Mouse (Mus musculus) E14TG2a.4 (cell line): ENCODE measurements at regions not wholly inside any gene's neighbourhood (a gene's known extent, or its start where the extent isn't known, plus 50 kb on each side); places are given as distances from the start of the nearest gene placed in this dataset.

Experiments used
- CTCF ChIP-seq: conservative IDR thresholded peaks from 2 replicates; pipeline ENCODE4 v1.5.1; 2014; ENCODE audit warnings: low read length
- NANOG ChIP-seq: IDR thresholded peaks from 2 replicates; pipeline ENCODE4 v1.6.1; 2014; ENCODE audit warnings: borderline replicate concordance, low read length, mixed read lengths
- POU5F1 ChIP-seq: IDR thresholded peaks from 2 replicates; pipeline ENCODE4 v1.6.1; 2014; ENCODE audit warnings: low read length, borderline replicate concordance

DNA sequence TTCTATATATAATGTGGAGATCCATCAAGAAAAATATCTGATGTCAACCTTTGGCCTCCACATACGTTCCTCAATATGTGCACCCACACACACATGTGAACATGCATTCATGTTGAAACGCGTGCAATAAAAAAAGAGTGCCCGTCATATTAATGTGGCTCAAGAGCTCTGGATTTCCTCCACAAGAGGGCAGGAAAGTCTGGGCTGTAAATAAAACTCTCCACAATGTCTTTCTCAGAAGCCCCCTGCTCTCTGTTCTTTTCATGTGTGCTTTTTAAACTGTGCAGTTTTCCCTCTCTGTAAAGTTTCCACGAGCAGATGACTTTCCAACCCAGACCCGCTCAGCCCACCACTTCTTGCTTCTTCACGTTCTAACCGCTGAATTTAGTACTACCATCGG, 62.0 kb upstream of the Psmd7 start:
- TF ChIP-seq CTCF (no peak; the same call in 1 of the 2 replicates), NANOG (no peak), POU5F1 (no peak)
